Mouse (Mus musculus) hindbrain, embryonic 11.5 days (tissue): ENCODE results near the gene Reg4. TPM values are rescaled to one million over a fixed set of nuclear protein-coding genes. Genes with fewer than 3 reads are reported as not detected.

Source experiments
- ATAC-seq: fragments of 200-750 bp; cut with Nextera tagmentation; 2 replicates; pipeline ENCODE4 v1.8.0; 2017; ENCODE audit warnings: mild to moderate bottlenecking, moderate TSS enrichment, moderate library complexity; ENCODE audit not compliant: low FRiP score
- DNase-seq: peaks from one replicate; pipeline ENCODE4 v3.0.0-alpha.2; 2015; ENCODE audit warnings: low spot score
- H3K27ac ChIP-seq: fragments of 300-500 bp; sonication (generic); 2 replicates; pipeline ENCODE4 v1.5.1; 2014; ENCODE audit warnings: mild to moderate bottlenecking, low read depth, low read length
- H3K27me3 ChIP-seq: fragments of 300-500 bp; sonication (generic); 2 replicates; pipeline ENCODE4 v1.6.1; 2014; ENCODE audit warnings: mild to moderate bottlenecking, low read length, moderate library complexity, mixed read lengths; ENCODE audit not compliant: control insufficient read depth, insufficient read depth
- H3K36me3 ChIP-seq: fragments of 300-500 bp; sonication (generic); 2 replicates; pipeline ENCODE4 v1.6.1; 2014; ENCODE audit warnings: mild to moderate bottlenecking, low read length, moderate library complexity, mixed read lengths; ENCODE audit not compliant: control insufficient read depth, insufficient read depth
- H3K4me1 ChIP-seq: fragments of 300-500 bp; sonication (generic); replicated peaks from 2 replicates; pipeline ENCODE4 v1.6.1; 2014; ENCODE audit warnings: low read length, mixed read lengths; ENCODE audit not compliant: control insufficient read depth, insufficient read depth
- H3K4me2 ChIP-seq: fragments of 300-500 bp; sonication (generic); replicated peaks from 2 replicates; pipeline ENCODE4 v1.6.1; 2014; ENCODE audit warnings: mild to moderate bottlenecking, low read depth, low read length
- H3K4me3 ChIP-seq: fragments of 300-500 bp; sonication (generic); 2 replicates; pipeline ENCODE4 v1.5.1; 2014; ENCODE audit warnings: low read depth, low read length
- H3K9ac ChIP-seq: fragments of 300-500 bp; sonication (generic); 2 replicates; pipeline ENCODE4 v1.6.1; 2014; ENCODE audit warnings: low read depth, low read length
- H3K9me3 ChIP-seq: fragments of 300-500 bp; sonication (generic); 2 replicates; pipeline ENCODE4 v1.6.1; 2016; ENCODE audit warnings: low read length; ENCODE audit not compliant: control insufficient read depth
- WGBS: fragments of 180-500 bp; shearing (Covaris S2); extraction: QIAGEN DNeasy Blood & Tissue Kit; methylation state at CpG from one replicate; pipeline ENCODE4 v1.1.7; 2014; 5-methylcytosine and 5-hydroxymethylcytosine counted together
- polyA plus RNA-seq: library from polyadenylated mRNA; unstranded; fragments of >200 nt; fragmentation: Nextera tagmentation; extraction: Ambion mirVana; gene quantifications from 2 replicates; pipeline ENCODE4 v1.2.1, GENCODE M21; 2014

Reg4 gene
- polyA plus RNA-seq, 1 experiment from 2014 or later: not detected

GRCm38 (mm10) chr3:98282422-98282821 is 60.5 kb downstream of the Reg4 start:
- no peaks in the 10 kb centered on the region for H3K27me3 ChIP-seq
- DNase-seq (no peak), ATAC-seq (no peak)
- H3K36me3 ChIP-seq: no peaks in the 10 kb centered on the region
- 93% methylated on average over 8 of the region's 8 CpGs for WGBS
- no peaks in the 10 kb centered on the region for H3K4me1 ChIP-seq
- no peak overlapping the region for H3K4me2 ChIP-seq
- no peaks in the 10 kb centered on the region for H3K9me3 ChIP-seq
- H3K27ac ChIP-seq: no peak overlapping the region
- no peak overlapping the region for H3K4me3 ChIP-seq
- no peak overlapping the region for H3K9ac ChIP-seq

- no peaks in the 10 kb centered on the region for H3K36me3 ChIP-seq
- no peak overlapping the region for H3K9ac ChIP-seq
- no peak for DNase-seq
- no peaks in the 10 kb centered on the region for H3K9me3 ChIP-seq
- no peaks in the 10 kb centered on the region for H3K27me3 ChIP-seq
- H3K4me1 ChIP-seq: no peaks in the 10 kb centered on the region
- no peak overlapping the region for H3K4me3 ChIP-seq
- H3K4me2 ChIP-seq: no peak overlapping the region
- WGBS: 93% methylated on average over 5 of the region's 5 CpGs
- H3K27ac ChIP-seq: no peak overlapping the region
- no peak for ATAC-seq
Observed at GRCm38 (mm10) chr3:98283205-98283604, 61.2 kb downstream of the Reg4 start.

Other genes with a start within 250 kb of the Reg4 start
- 16.7 and 20.8 TPM in 2 replicates for gene Notch2, start 208.6 kb upstream of the Reg4 start, polyA plus RNA-seq
- not detected in 2 replicates for gene Adam30, start 61.5 kb upstream of the Reg4 start, polyA plus RNA-seq
- 2.9 and 5.2 TPM in 2 replicates for gene Hmgcs2, start 58.3 kb downstream of the Reg4 start, polyA plus RNA-seq
- gene Phgdh, start 117.8 kb downstream of the Reg4 start, polyA plus RNA-seq: 311 and 319 TPM in 2 replicates
- 12.2 and 15.5 TPM in 2 replicates for gene Zfp697, start 160.3 kb downstream of the Reg4 start, polyA plus RNA-seq
- not detected in 2 replicates for gene Gm4450, start 235.0 kb downstream of the Reg4 start, polyA plus RNA-seq